Mouse (Mus musculus) thymus, postnatal 0 days (tissue): ENCODE results near the gene Rspo3. TPM values are rescaled to one million over a fixed set of nuclear protein-coding genes. Genes with fewer than 3 reads are reported as not detected.

Experiments used
- DNase-seq: peaks from one replicate; pipeline ENCODE4 v3.0.0-alpha.2; 2015; ENCODE audit warnings: low spot score
- polyA plus RNA-seq: library from polyadenylated mRNA; unstranded; fragments of >200 nt; fragmentation: Nextera tagmentation; extraction: Ambion mirVana; gene quantifications from 2 replicates; pipeline ENCODE4 v1.2.1, GENCODE M21; 2015

Rspo3 gene
- polyA plus RNA-seq, result 0.40 and 0.46 TPM in 2 replicates

GRCm38 (mm10) chr10:29535546-29536260, at the start of gene Rspo3:
TSS of gene Rspo3 (minus strand) at chr10:29535867.
- no peak for DNase-seq

DNA sequence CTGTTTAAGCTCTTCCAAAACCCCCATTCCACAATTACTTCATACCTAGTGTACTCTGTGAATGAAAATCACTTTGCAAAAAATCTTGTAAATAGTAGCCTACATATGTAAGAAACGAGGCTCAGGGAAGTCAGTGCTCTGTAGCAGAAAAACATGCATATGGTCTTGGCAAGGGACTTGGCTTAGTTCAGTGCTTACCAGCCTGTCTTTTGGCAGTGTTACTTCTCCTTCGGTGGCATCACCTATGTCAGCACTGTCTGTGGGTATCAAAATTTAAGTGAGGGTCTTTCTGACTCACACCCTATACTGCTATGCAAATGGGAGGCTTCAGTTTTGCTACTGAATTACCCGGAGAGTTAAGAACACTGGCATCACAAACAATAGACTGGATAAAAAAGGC, 46.3 kb upstream of the Rspo3 start:
- no peak for DNase-seq

- no peak for DNase-seq
Observed at GRCm38 (mm10) chr10:29581476-29581875, 45.8 kb upstream of the Rspo3 start.

- DNase-seq, result no peak
Observed at GRCm38 (mm10) chr10:29555983-29556382, 20.3 kb upstream of the Rspo3 start.

DNA sequence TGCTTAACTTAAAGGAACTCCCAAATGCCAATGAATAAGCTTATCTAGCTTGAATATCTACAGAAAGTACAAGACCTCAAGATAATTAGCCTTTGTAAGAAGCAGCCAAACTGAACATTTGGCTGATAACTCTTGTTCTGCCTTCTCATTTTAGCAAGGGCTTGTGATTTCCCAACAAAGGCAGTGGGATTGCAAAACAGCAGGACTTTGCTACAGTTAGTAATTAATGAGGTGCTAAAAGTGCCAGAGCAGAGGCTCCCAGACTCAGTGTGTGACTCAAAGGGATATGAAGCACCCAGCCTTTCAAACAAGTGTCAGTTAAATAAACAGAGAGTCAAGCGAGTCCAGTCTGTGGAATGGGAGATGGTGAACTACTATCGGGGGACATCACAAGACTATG, 18.7 kb upstream of the Rspo3 start:
- no peak for DNase-seq

GRCm38 (mm10) chr10:29542982-29543381, 7.3 kb upstream of the Rspo3 start:
- no peak for DNase-seq

- DNase-seq, result no peak
Observed at GRCm38 (mm10) chr10:29539516-29539915, 3.8 kb upstream of the Rspo3 start.

GRCm38 (mm10) chr10:29538791-29539190, 3.1 kb upstream of the Rspo3 start:
- no peak for DNase-seq

DNA sequence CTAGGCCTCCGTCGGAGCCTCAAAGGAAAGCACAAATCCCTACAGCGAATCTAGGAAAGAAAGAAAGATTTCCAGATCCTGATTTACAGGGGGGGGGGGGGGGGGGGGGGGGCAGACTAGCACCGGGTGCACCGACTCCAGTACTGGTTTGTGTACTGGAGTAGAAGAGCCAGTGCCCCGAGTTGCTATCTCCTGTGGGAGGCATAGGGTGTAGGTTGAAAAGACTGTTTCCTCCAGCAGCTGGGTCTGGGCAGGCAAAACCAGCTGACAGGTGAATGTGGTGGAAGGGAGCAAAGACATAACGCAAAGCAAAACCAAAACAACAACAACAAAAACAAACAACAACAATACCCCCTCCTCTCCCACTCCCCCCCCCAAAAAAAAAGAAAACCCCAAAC, 838 bp downstream of the Rspo3 start:
- DNase-seq, result no peak

- DNase-seq, result no peak
Observed at GRCm38 (mm10) chr10:29533846-29534829, 1.5 kb downstream of the Rspo3 start.

DNA sequence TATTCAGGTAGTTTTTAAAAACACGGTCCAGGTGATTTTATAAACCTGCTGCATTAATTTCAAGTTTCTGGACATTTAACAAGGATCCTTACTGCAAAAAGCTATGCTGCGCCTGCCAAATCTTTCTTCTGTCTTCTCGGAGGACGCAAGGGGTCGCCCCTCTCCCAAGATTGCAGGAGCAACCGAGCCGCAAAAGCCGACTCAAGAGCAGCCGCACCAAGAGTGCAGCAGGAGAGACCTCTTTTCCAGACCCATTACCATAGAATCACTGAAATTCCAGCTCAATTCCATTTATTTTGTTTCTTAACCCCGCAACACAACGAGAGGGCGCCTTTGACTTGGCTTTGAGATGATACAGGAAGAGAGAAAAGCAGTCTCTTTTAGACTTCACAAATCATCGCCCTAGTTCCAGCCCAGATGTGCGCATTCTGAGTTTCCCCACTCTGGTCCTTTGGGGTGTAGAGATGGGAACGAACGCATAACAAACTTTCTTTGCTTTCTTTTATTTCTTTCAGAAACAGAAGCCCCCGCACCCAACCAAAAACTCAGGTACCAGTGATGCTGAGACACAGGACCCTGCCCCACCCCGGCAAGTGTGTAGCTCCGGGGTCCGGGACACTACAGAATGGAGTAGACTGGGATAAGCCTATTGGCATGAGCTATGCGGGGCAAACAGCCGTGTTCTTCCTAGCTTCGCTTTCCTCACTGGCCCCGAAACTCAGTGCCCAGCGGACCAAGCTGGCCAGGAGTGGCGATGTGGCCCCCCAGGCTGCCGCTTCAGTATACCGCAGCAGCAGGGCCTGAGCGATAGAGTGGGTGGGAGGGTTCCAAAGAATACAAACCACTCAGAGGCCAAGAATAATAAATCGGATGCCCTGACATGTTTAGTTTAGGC, 2.6 kb downstream of the Rspo3 start:
- DNase-seq, result peak; percentile 26

GRCm38 (mm10) chr10:29513563-29513962, 22.1 kb downstream of the Rspo3 start:
- DNase-seq, result no peak

DNA sequence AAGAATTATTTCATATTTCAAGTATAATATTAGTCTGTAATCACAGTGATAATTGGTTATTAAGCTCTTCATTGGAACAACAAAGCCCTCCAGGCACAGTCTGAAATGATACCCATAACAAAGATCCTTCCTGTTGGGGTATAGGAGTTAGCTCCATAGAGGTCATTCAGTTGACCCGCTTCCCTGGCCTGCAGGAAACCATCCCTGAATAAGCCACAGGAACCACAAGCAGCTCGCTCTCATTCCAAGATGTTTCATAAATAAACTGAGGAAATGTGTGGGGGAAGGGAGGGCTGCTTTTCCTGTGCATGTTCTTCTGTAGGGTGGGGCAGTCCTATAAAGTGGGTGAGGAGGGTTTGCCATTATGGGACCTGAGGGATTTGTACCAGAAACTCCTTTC, 27.5 kb downstream of the Rspo3 start:
- no peak for DNase-seq

DNA sequence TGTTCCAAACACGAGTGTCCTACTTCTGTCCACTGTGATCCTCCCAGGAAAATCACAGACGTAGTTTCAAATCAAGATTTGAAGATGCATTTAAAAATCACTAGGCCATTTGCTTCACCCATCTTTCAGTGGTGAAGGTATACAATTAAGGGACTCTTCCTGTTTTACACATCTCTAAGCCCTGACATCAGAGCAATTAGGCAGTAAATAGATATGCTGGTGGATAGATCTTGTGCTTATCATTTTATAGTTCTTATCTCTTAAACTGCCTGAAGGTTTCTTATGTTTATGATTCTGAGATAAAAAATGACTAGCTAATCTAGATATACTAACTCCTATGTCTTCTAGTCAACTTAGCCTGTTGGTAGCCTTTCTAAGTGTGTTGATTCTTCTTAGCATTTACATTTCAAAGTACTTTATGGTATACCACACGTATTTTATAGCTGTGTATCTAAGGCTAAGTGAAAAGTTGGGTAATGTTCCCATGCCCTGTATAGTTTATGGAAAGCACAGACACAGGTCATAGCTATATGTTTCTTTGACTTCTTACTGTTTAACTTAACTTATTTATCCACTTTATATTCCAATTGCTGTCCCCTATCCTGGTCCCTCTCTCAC, 38.4 kb downstream of the Rspo3 start:
- DNase-seq, result no peak

DNA sequence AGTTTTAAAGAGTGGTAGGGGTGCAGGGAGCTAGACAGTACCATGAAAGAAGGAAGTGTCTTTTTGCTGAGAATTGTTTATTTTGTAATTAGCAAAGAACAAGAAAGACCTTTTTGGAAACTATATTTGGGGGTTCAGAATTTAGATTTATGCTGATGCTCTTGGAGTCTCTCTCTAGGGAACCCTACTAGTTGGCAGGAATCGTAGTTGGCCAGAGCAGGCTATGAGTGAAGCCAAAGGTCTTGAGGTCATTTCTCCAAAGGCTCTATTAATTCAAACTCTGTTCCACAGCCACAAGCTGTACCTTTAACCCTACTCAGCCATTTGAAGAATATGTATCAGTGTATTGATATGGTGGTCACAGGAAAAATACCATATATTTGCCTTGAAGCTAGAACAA, 41.7 kb downstream of the Rspo3 start:
- no peak for DNase-seq

GRCm38 (mm10) chr10:29480945-29481344, 54.7 kb downstream of the Rspo3 start:
- DNase-seq, result no peak

DNA sequence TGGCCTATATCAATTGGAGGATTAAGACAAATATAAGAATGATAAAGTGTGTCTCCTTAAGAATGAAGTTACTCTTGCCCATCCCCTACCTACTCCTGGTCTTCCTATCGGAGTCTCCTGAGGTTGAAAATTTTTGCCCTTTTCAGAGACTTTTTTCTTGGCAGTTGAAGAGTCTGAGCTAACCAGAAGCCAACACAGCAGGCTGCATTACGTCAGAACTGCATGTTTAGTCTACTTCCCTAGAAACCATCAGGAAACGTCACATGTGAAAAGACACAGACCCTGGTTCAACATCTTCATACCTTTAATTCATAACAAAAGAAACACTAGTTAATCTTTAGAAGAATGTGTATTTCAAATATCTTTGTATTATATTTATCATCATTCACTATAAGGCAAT, 56.3 kb downstream of the Rspo3 start:
- DNase-seq, result no peak

DNA sequence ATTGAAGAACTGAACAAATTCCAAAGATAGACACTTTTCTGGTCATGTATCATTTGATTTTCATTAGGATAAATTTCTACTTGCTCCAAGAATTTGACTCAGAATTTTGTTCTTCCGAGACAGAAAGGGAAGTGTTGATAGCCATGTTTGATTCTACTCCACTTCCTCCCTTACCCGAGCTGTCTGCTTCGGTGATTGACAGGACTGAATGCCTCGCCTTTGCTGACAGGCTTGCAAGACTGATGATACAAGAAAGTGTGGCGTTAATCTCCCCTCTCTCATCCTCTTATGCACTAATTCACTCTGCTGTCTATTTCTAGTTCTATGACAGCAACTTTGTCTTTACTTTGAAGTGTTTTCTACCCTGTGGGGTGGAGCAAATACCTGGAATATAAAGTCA, 65.2 kb downstream of the Rspo3 start:
- no peak for DNase-seq

GRCm38 (mm10) chr10:29460100-29460499, 75.6 kb downstream of the Rspo3 start:
- no peak for DNase-seq

- DNase-seq, result no peak
Observed at GRCm38 (mm10) chr10:29459632-29460031, 76.0 kb downstream of the Rspo3 start.

DNA sequence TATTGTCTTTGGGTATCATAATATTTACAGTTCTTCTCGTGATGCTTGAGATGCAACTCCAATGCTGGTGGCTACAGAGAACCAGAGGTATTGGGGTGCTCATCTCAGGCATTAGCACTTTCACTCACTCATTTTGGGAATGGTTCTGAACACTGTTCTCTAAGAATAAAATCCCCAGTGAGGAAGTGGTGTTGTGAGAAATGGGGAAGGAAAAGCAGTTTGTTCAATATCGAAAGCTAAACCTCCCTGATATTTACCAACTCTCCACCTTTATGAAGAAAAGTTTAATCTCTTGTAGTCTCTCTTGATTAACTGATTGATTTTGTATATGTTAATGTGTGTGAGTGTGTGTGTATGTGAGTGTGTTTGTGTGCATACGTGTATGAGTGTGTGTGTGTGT, 90.6 kb downstream of the Rspo3 start:
- no peak for DNase-seq
